Comparison of ENCODE assay signal across 9 mouse cellular contexts in the genomic region with DNA sequence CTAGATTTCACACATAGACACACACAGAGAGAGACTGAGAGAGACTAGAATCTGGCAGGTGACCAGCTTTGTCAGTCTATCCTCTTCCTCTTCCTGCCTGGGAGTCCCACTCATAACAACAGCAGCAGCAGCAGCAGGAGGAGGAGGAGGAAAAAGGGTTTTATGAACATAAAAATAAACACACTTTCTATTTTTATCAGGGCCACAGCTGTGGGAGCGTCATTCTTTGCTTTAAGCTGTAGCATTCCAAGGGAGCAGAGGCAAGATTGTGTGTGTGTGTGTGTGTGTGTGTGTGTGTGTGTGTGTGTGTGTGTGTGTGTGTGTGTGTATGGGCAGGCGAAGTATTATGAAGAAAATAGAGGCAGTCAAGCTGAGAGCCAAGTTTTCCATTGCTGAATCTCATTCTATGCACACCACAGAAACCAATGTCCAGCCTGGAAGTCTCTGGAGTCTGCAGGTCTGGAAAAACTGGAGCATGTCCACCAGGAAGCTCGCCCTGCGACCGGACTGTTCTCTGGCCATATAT. TPM values are rescaled to one million over a fixed set of nuclear protein-coding genes. Genes with fewer than 3 reads are reported as not detected.
DNase-seq lines count a peak whose midpoint lies in the region; ATAC-seq and TF ChIP-seq lines count a peak whose summit lies in the region.
"Had no signal": no experiment of that assay in that cellular context is flagged by ENCODE, and none has a peak within 500 bp of the region (broad histone marks: within the 10 kb centered on the region; RNA-seq: fewer than 3 reads in every experiment).

No protein-coding gene starts in this region.

- intact Hi-C loops in heart, postnatal 10 days (cut with DNase I) = no loop called here
- intact Hi-C loops in left cerebral cortex, postnatal 10 days (cut with DNase I) = no loop called here

- no peak overlapping the region for H3K9ac ChIP-seq in forebrain, postnatal 0 days
- no peak overlapping the region for H3K9ac ChIP-seq in forebrain, embryonic 15.5 days (replicated peaks)
- no peak overlapping the region for H3K9ac ChIP-seq in stomach, embryonic 14.5 days (replicated peaks; ENCODE audit: low read depth, low read length)
- H3K9ac ChIP-seq: neural tube, embryonic 13.5 days had no signal

- H3K27me3 ChIP-seq in forebrain, postnatal 0 days (ENCODE audit: insufficient read depth, low read length) = no peaks in the 10 kb centered on the region
- no peaks in the 10 kb centered on the region for H3K27me3 ChIP-seq in forebrain, embryonic 15.5 days
- no peaks in the 10 kb centered on the region for H3K27me3 ChIP-seq in stomach, embryonic 14.5 days (ENCODE audit: control insufficient read depth, insufficient read depth, low read length)
- H3K27me3 ChIP-seq: neural tube, embryonic 13.5 days had no signal

- peak; percentile 25 for DNase-seq in forebrain, postnatal 0 days
- DNase-seq in T-cell, adult 2 months (ENCODE audit: low spot score) = peak; percentile 51
- DNase-seq in heart, postnatal 10 days = peak; percentile 70 to 73
- DNase-seq in left cerebral cortex, postnatal 10 days (ENCODE audit: extremely low spot score in 1 of 2, low spot score in 2 of 2) = peak; percentile 31 to 66
- DNase-seq in embryo, embryonic 11 days = no peak
- DNase-seq in spleen, postnatal 14 days (ENCODE audit: low spot score in 2 of 2) = no peak

- no peaks in the 10 kb centered on the region for H3K4me1 ChIP-seq in forebrain, postnatal 0 days (ENCODE audit: insufficient read depth)
- no peaks in the 10 kb centered on the region for H3K4me1 ChIP-seq in forebrain, embryonic 15.5 days
- H3K4me1 ChIP-seq in stomach, embryonic 14.5 days (ENCODE audit: control insufficient read depth, insufficient read depth, low read length) = 0 out of 2 replicates have a peak, but pooled peaks cover 5% of the 10 kb centered on the region
- H3K4me1 ChIP-seq: neural tube, embryonic 13.5 days had no signal

- no peak for TF ChIP-seq CTCF in forebrain, postnatal 0 days (IDR thresholded peaks at IDR 0.05; ENCODE audit: low read depth)

- no peaks in the 10 kb centered on the region for H3K36me3 ChIP-seq in forebrain, postnatal 0 days (ENCODE audit: insufficient read depth)
- no peaks in the 10 kb centered on the region for H3K36me3 ChIP-seq in forebrain, embryonic 15.5 days
- no peaks in the 10 kb centered on the region for H3K36me3 ChIP-seq in stomach, embryonic 14.5 days (ENCODE audit: control insufficient read depth, insufficient read depth, low read length)
- H3K36me3 ChIP-seq: neural tube, embryonic 13.5 days had no signal

- H3K9me3 ChIP-seq in forebrain, postnatal 0 days (ENCODE audit: low read length) = no peaks in the 10 kb centered on the region
- no peaks in the 10 kb centered on the region for H3K9me3 ChIP-seq in forebrain, embryonic 15.5 days
- no peaks in the 10 kb centered on the region for H3K9me3 ChIP-seq in stomach, embryonic 14.5 days (ENCODE audit: control insufficient read depth, low read depth, low read length)
- H3K9me3 ChIP-seq: neural tube, embryonic 13.5 days had no signal

- H3K27ac ChIP-seq in forebrain, postnatal 0 days (ENCODE audit: low read depth, low read length) = peak overlapping the region; percentile 41; the same call in 1 of the 2 replicates
- H3K27ac ChIP-seq in forebrain, embryonic 15.5 days (replicated peaks) = no peak overlapping the region
- peak overlapping the region; percentile 73 for H3K27ac ChIP-seq in stomach, embryonic 14.5 days (ENCODE audit: low read length)
- H3K27ac ChIP-seq: neural tube, embryonic 13.5 days had no signal

- no peak overlapping the region for H3K4me2 ChIP-seq in forebrain, postnatal 0 days (ENCODE audit: low read depth)
- no peak overlapping the region for H3K4me2 ChIP-seq in forebrain, embryonic 15.5 days (replicated peaks)
- no peak overlapping the region for H3K4me2 ChIP-seq in stomach, embryonic 14.5 days (replicated peaks; ENCODE audit: low read depth, low read length)
- H3K4me2 ChIP-seq: neural tube, embryonic 13.5 days had no signal

- WGBS in forebrain, postnatal 0 days = 72% methylated on average over 5 of the region's 5 CpGs
- 91% methylated on average over 5 of the region's 5 CpGs for WGBS in forebrain, embryonic 15.5 days
- 56% methylated on average over 5 of the region's 5 CpGs for WGBS in stomach, embryonic 14.5 days

- H3K4me3 ChIP-seq in forebrain, postnatal 0 days (ENCODE audit: low read depth, low read length) = no peak overlapping the region
- H3K4me3 ChIP-seq in forebrain, embryonic 15.5 days = no peak overlapping the region
- no peak overlapping the region for H3K4me3 ChIP-seq in stomach, embryonic 14.5 days (ENCODE audit: low read depth, low read length)
- H3K4me3 ChIP-seq: neural tube, embryonic 13.5 days had no signal

- ATAC-seq in forebrain, postnatal 0 days = peak; percentile 29
- ATAC-seq in forebrain, embryonic 15.5 days (replicated peaks) = no peak; the same call in 1 of the 2 replicates
- peak; percentile 80; the same call in 1 of the 2 replicates for ATAC-seq in stomach, embryonic 14.5 days (ENCODE audit: insufficient number of reproducible peaks, insufficient read depth, low FRiP score, low read depth)

RNA-seq across cellular contexts. Expression of a gene that starts 7.1 kb away (rescaled TPM):
- total RNA-seq in forebrain, postnatal 0 days (2014; rRNA removed) = 1.0 and 3.3 TPM in 2 replicates
- 2.5 and 3.8 TPM in 2 replicates for polyA plus RNA-seq in forebrain, postnatal 0 days (2015; fragmentation: Nextera tagmentation; extraction: Ambion mirVana)
- 2.1 and 2.7 TPM in 2 replicates for polyA plus RNA-seq in forebrain, embryonic 15.5 days (2015; fragmentation: Nextera tagmentation; extraction: Ambion mirVana)
- total RNA-seq in heart, postnatal 10 days (2021) = 10 to 100 TPM; 29.9 to 36.6 TPM
- 1 to 10 TPM; 3.5 to 4.4 TPM for total RNA-seq in left cerebral cortex, postnatal 10 days (2021)
- polyA plus RNA-seq in stomach, embryonic 14.5 days (2014; fragmentation: Nextera tagmentation; extraction: Ambion mirVana) = 22.1 and 22.4 TPM in 2 replicates

Comparison
In these comparisons a context has a peak if more than half of its experiments do, and no peak if none do; other contexts are left out.
1. DNase-seq: peak in forebrain, postnatal 0 days (single experiment), T-cell, adult 2 months (single experiment), heart, postnatal 10 days (2 of 2) and left cerebral cortex, postnatal 10 days (2 of 2); none in embryo, embryonic 11 days (single experiment) and spleen, postnatal 14 days (0 of 2).